Mouse (Mus musculus): ENCODE results near the gene Mcpt1. TPM values are rescaled to one million over a fixed set of nuclear protein-coding genes. Genes with fewer than 3 reads are reported as not detected.

Mcpt1 gene
- not detected in 2 replicates for polyA plus RNA-seq (2015; fragmentation: Nextera tagmentation; extraction: Ambion mirVana)

DNA sequence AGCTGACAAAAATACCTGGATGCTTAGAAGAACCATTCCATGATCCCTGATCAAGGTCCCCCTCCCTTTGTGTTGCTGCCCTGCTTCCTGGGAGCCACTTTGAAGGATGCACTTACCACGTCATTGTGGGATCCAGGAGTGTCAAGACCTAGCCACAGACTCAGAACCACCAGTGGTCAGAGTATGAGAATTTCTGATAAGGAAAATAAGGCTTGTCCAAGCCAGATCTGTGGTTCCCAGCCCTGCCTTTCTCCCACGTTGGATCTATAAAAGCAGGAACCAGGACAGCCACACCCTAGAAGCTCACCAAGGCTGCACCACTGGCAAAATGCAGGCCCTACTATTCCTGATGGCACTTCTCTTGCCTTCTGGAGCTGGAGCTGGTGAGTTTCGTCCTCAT is at the start of gene Mcpt1:
Gene Mcpt1, plus strand, starts transcription at position 301 of the 400 bp plus-strand sequence.

DNA sequence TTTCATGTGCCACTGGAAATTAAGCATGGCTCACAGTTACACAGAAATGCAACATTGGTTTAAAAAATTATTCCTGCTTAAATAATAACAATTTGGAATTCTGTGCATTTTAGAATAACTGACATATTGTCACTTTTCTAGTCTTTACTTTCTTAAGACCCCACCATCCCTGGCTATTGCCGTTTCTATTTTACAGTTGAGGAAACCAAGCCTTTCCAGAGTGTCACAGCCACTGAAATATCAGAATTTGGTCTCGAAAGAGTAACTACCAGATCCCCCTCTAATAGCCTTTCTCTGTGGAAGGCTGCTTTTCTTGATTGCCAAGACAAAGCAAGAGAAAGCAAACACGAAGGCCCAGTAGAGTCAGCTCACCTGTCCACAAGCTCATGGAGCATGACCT is 12.6 kb downstream of the Mcpt1 start, which contains the start of gene Mcpt9:
Gene Mcpt9, minus strand, starts transcription at position 101 of the 400 bp plus-strand sequence.

GRCm38 (mm10) chr14:56041792-56042191 is 24.0 kb downstream of the Mcpt1 start, which contains the start of gene Mcpt2:
Gene Mcpt2 (plus strand): TSS chr14:56042041.

GRCm38 (mm10) chr14:56062213-56062612 is 44.4 kb downstream of the Mcpt1 start, which contains the start of gene Mcpt4:
Gene Mcpt4 (minus strand): TSS chr14:56062313.

Other genes starting within 250 kb of the Mcpt1 start
- 2.4 and 2.6 TPM in 2 replicates for gene Adcy4, start 233.9 kb upstream of the Mcpt1 start, polyA plus RNA-seq (2015; fragmentation: Nextera tagmentation; extraction: Ambion mirVana)
- 1.4 and 1.5 TPM in 2 replicates for gene Ripk3, start 229.1 kb upstream of the Mcpt1 start, polyA plus RNA-seq (2015; fragmentation: Nextera tagmentation; extraction: Ambion mirVana)
- gene Nfatc4, start 194.8 kb upstream of the Mcpt1 start, polyA plus RNA-seq (2015; fragmentation: Nextera tagmentation; extraction: Ambion mirVana): 5.1 and 5.7 TPM in 2 replicates
- 5.8 and 6.7 TPM in 2 replicates for gene Nynrin, start 164.0 kb upstream of the Mcpt1 start, polyA plus RNA-seq (2015; fragmentation: Nextera tagmentation; extraction: Ambion mirVana)
- gene Cbln3, start 133.6 kb upstream of the Mcpt1 start, polyA plus RNA-seq (2015; fragmentation: Nextera tagmentation; extraction: Ambion mirVana): 0.68 and 1.0 TPM in 2 replicates
- gene Khnyn, start 133.0 kb upstream of the Mcpt1 start, polyA plus RNA-seq (2015; fragmentation: Nextera tagmentation; extraction: Ambion mirVana): 6.2 and 7.5 TPM in 2 replicates
- 141 and 152 TPM in 2 replicates for gene Sdr39u1, start 117.7 kb upstream of the Mcpt1 start, polyA plus RNA-seq (2015; fragmentation: Nextera tagmentation; extraction: Ambion mirVana)
- 0.43 and 0.57 TPM in 2 replicates for gene Cma1, start 73.3 kb upstream of the Mcpt1 start, polyA plus RNA-seq (2015; fragmentation: Nextera tagmentation; extraction: Ambion mirVana)
- gene Cma2, start 67.0 kb upstream of the Mcpt1 start, polyA plus RNA-seq (2015; fragmentation: Nextera tagmentation; extraction: Ambion mirVana): not detected in 2 replicates
- gene Mcpt9, start 12.5 kb downstream of the Mcpt1 start, polyA plus RNA-seq (2015; fragmentation: Nextera tagmentation; extraction: Ambion mirVana): not detected in 2 replicates
- gene Mcpt2, start 24.1 kb downstream of the Mcpt1 start, polyA plus RNA-seq (2015; fragmentation: Nextera tagmentation; extraction: Ambion mirVana): not detected in 2 replicates
- gene Mcpt4, start 44.3 kb downstream of the Mcpt1 start, polyA plus RNA-seq (2015; fragmentation: Nextera tagmentation; extraction: Ambion mirVana): 0.14 TPM in 1 of 2 replicates, not detected in the other
- not detected in 2 replicates for gene Mcpt8, start 67.3 kb downstream of the Mcpt1 start, polyA plus RNA-seq (2015; fragmentation: Nextera tagmentation; extraction: Ambion mirVana)
- not detected in 2 replicates for gene Ctsg, start 84.6 kb downstream of the Mcpt1 start, polyA plus RNA-seq (2015; fragmentation: Nextera tagmentation; extraction: Ambion mirVana)
- not detected in 2 replicates for gene Gzme, start 102.7 kb downstream of the Mcpt1 start, polyA plus RNA-seq (2015; fragmentation: Nextera tagmentation; extraction: Ambion mirVana)
- gene Gzmd, start 114.6 kb downstream of the Mcpt1 start, polyA plus RNA-seq (2015; fragmentation: Nextera tagmentation; extraction: Ambion mirVana): not detected in 2 replicates
- gene Gzmg, start 141.6 kb downstream of the Mcpt1 start, polyA plus RNA-seq (2015; fragmentation: Nextera tagmentation; extraction: Ambion mirVana): not detected in 2 replicates
- not detected in 2 replicates for gene Gzmn, start 156.6 kb downstream of the Mcpt1 start, polyA plus RNA-seq (2015; fragmentation: Nextera tagmentation; extraction: Ambion mirVana)
- gene Gzmf, start 193.4 kb downstream of the Mcpt1 start, polyA plus RNA-seq (2015; fragmentation: Nextera tagmentation; extraction: Ambion mirVana): not detected in 2 replicates
- gene Gzmc, start 216.7 kb downstream of the Mcpt1 start, polyA plus RNA-seq (2015; fragmentation: Nextera tagmentation; extraction: Ambion mirVana): 0.30 TPM in 1 of 2 replicates, not detected in the other
- gene Gzmb, start 244.3 kb downstream of the Mcpt1 start, polyA plus RNA-seq (2015; fragmentation: Nextera tagmentation; extraction: Ambion mirVana): not detected in 2 replicates

Measured in neural tube, postnatal 0 days (tissue).